Mouse (Mus musculus): ENCODE data around the gene Tex9.

The Tex9 gene

DNA sequence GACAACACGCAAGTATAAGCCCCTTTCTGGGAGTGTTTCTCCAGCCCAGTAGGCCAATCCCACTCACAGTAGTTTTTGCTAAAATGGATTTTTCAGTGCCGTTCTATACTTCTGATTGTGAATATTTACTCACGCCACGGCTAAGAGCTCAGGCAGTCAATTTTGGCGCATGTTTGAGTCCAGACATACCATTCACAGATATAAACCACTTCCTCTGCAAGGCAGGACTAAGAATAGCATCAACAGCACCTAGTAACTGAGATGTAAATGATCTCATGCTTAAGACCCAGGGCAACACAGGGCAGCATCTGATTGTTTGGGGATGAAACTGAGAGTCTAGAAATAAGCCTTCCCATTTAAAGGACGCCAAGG is at the start of gene Tex9:
Gene Tex9 (minus strand): TSS at position 19 of the 372 bp plus-strand sequence.
- DNase-seq = no peak

DNA sequence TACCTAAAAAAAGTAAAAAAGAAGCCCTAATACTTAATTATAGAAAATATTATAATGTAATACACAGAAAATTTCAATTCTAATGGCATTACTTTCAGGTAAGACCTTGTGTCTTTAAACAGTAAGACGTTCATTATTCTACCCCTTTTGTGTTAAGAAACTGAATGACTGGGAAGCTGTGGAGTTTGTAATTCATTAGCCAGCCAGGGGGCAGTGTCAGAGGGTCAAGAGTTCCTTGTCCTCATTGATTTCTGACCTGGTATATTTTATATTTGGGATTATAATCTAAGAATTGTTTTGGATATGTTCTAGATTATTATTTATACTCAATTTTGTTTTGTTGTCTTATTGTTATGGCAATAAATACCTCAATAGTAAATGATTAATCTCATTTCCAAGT is 45.1 kb upstream of the Tex9 start:
- DNase-seq = no peak

DNA sequence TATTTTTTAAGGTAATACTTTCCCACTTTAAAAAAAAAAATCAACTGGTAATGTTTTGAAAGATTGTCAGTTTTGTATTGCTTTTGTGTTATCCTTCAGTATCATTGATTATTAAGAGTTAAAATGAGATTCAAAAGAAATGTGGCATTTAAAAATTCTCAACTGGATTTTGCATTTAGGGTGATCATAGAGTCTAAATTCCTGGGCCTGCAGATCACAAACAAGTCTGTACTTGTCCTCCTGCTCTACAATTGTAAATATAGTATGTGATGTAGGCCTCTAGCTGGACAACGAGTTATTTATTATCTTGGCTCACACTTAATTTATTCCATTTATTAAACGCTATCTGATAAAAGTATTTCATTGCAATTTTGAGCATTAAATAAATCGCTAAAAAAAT is 43.4 kb upstream of the Tex9 start:
- no peak for DNase-seq

DNA sequence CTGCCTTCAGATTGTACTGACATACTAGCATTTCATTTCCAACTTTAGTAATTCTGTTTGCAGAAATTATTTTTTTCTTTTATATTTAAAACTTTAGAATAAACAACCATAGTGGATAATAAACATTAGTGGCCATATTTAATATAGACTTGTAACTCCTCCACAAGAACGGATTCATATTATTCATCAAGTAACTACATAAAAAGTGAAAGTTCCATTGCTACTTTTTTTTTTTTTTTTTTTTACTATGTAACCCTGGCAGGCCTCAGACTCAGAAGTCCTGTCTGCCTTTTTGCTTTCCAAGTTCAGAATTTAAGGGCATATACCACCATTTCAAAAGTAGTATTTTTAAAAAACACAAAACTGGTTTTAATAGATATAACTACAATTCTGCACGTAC is 43.0 kb upstream of the Tex9 start:
- DNase-seq = no peak

DNA sequence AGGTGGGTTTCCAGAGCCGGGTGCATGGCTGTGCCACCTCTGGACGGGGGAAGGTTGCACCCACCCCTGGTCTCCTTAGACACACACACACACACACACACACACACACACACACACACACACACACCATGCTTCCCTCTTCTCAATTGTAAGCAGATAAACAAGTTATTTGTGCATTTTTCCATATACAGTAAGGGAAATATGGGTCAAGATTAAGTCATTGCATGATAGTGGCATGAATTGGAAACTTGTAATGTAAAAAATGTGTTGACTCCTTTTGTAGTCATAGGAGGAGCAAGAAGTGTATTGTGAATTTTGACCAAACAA is 41.0 kb upstream of the Tex9 start:
- no peak for DNase-seq

DNA sequence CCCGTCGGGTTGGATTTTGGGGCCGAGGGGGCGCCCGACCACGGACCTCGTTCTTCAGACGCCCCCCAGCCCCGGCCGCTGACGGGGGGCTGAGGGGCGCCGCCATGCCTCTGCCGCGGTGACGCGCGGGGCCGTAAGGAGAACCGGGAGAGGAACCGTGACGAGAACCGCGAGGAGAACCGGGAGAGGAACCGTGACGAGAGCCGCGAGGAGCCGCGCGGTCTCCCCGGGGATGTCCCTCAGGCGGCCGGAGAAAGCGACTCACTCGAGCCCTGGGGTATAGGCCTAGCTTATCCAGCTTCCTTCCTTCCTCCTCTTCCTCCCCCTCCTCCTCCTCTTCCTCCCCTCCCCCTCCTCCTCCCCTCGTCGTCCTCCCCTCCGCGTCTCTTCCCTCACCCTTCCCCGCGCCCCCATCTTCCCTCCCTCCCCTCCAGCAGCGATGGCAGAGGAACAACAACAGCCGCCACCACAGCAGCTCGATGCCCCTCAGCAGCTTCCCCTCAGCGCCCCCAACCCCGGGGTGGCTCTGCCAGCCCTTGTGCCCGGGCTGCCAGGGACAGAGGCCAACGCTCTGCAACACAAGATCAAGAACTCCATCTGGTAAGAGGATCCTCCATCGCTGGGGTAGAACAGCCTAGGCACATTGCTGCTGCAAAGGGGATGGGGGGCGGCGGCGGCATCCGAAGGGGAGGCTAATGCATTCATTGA is 40.5 kb upstream of the Tex9 start:
- peak; percentile 43 for DNase-seq

DNA sequence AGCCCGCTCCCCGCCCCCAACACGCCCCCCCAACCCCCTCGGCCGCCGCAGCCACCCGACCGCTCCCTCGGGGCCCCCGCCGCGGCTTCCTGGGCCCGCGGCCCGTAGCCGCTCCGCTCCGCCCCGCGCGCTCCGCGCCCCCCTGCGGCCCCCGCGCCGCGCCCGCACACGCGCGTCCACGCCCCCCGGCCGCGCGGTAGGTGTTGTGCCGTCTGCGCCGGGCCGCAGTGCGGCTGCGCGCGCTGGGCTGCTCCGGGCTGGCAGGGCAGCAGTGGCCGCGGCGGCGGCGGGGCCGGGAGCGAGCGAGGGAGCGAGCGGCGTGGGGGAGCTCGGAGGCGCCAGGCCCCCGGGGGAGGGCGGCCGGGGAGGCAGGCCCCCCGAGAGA is 40.0 kb upstream of the Tex9 start, which contains the start of gene Rfx7:
Gene Rfx7 (plus strand): TSS at position 245 of the 385 bp plus-strand sequence.
- DNase-seq = peak; percentile 77

DNA sequence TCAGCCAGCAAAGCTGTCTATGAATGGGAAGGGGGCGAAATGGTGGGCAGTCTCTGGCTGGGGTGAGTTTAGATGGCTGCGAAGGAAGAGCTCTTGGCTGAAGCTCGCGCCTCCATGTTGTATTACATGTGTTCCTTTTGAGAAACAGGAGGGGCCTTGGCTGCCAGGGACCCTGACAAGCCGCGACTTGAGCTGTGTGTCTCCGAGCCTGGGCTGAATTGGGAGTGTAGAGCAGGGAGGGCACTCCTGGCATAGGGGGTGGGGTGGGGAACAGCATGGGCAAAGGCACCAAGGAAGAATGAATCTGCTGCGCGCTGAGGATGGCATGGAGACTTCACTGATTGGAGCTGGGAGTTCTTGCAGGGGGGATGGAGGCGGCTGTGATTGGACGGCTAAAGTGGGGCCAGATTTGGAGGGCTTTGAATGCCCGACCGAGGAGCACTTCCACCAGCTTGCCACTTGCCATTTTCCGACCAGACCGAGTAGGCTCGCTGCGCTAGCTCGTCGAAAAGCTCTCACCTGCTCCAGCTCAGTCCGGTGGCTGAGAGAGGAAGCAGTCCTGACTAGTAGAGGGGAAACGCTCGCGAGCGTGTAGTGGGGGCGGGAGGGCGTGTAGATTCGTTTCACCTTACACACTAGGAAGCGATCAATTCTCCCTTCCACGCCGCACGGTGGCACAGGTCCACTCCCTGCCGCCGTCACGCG is 39.4 kb upstream of the Tex9 start:
- DNase-seq = peak; percentile 64

DNA sequence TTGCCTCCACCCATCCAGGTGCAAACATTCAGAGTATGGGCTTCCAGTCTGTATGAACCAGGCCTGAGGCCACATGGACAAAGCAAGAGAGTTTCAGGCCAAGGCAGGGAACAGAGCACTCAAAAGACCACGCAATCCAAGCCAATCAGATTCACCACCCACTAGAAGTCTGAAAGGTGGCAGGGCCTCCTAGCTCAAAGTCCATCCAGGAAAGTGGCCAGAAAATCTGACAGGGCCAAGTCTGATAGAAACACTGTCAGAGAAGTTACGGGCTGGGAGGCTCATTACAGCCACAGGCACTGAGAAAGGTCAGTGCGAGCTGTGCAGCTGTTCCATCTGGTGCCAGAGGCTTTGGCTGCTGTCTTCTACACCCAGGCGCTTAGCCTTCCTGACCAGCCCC is 38.8 kb upstream of the Tex9 start:
- DNase-seq = peak; percentile 12

DNA sequence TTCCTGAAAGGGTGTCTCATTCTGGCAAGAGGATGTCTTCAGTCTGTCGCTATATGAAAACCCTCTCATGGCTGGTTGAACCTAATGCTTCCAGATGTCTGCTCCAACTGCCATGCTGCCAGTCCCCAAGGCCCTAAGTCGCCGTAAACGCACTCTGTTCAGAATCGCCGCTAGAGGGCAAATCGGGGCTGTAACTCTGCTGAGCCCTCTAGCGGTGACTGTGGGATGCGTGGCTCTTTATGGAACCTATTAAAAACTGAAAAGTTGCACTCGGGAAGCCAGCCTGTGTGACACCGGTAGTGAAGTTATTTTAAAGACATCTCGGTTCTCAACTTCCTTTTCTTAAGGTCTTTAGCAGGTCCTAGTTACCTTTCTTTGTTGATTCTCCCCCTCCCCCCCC is 38.2 kb upstream of the Tex9 start:
- DNase-seq = peak; percentile 90

DNA sequence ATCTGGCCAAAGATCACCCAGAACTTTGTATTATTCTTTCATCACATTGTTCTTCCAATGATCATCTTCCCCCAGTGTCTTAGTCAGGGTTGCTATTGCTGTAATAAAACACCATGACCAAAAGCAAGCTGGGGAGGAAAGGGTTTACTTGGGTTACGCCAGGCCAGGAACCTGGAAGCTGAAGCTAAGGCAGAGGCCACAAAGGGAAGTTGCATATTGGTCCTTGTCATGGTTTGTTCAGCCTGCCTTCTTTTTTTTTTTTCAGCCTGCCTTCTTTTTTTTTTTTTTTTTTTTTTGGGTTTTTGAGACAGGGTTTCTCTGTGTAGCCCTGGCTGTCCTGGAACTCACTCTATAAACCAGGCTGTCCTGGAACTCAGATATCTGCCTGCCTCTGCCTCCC is 34.1 kb upstream of the Tex9 start:
- no peak for DNase-seq

DNA sequence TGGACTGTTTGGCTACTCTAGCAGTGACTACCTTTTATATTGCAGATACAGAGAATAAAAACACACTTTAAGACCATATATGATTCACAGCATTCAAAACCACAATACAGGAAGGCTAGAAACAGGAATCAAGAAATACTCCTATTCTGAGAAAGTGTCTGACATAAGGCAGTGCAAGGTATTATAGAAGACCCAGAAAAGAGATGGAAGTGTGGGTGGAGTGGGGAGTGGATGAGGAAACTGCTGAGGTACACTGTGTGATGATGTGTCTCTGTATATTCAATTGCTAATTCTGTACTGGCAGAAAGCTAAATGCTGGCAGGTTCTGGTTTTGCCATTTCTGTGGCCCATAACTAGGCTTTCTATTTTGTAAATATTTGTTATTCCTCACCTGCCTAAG is 28.8 kb upstream of the Tex9 start:
- no peak for DNase-seq

DNA sequence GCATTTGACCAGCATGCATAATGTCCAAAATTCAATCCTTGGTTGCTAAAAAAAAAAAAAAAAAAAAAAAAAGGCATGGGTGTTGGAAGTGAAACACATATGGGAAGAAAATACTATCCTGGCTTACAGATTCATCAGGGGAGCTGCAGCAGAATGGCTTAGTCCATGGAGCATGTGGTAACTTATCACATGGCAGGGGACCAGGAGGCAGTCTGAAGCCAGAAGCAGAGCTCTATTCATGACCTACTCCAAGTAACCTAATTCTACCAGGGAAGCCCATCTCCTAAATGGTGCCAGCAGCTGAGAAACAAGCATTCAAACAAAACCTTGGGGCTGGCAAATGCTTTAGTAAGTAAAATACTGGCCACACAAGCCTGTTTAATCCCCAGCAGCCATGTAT is 27.2 kb upstream of the Tex9 start:
- DNase-seq = no peak

DNA sequence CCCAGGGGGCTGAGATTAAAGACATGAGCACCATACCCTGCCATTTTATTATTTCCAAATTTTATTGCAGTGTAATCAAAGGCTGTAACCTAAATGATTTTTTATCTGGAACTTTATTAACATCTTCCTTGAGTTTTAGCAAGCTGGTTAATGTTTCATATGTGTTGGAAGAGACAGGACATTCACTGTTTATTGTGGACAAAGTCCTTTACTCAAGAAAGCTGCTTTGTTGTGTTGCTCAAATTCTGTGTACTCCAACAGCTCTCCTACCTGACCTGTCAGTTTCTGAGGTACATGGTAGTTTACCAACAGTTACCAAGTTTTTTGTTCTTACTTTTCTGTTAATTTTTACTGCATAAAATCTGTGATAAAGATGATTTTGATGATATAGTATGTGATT is 23.4 kb upstream of the Tex9 start:
- DNase-seq = no peak

DNA sequence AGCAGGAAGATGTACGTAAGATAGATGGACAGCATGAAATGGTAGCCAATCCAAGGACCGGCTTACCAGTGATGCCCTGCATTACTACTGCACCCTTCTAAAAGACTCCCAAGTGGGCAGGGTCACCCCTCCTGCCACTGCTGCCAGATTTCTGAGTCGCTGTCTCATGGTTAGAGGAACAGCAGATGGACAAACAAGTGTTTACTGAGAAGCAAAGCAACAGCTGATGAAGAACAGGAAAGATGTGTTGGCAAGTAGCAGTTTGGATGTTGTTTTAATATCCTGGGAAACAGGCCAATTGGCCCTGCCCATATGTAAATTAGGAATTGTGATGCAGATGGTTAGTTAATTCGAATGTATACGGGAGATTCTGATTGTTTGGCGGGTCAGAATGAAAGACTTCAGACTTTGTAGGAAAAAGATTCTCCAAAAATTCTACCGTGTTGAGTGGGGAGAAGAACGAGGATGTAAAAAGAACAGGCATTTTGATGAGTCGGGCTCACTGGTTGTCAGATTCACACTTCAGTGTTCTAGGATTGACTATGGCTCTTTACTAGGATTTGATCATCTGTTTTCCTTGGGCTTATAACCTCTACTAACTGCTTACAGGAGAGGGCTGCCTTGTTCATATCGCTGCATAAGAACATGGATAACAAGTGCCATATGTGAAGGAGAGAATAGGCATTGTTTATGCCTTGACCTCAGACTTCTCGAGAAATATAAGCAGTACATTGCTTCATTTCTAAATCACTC is 20.4 kb upstream of the Tex9 start:
- DNase-seq = no peak

DNA sequence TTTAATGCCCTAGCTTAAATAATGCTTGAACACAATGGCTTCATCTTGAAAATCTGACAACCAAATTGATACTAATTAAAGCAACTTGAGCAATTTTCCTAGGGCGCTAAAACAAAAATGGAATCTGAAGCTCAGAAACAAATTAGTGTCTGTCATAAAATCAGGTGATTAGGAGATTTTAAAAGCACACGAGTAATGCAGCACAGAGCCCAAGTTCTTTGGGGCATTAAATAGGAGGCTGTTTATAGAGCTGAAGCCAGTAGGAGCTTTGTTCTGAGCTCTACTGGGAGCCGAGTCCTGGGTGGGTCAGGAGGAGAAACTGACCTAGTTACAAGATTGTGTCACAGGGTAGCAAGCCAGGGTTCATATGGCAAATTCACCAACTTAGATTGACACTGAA is 5.2 kb upstream of the Tex9 start:
- no peak for DNase-seq

DNA sequence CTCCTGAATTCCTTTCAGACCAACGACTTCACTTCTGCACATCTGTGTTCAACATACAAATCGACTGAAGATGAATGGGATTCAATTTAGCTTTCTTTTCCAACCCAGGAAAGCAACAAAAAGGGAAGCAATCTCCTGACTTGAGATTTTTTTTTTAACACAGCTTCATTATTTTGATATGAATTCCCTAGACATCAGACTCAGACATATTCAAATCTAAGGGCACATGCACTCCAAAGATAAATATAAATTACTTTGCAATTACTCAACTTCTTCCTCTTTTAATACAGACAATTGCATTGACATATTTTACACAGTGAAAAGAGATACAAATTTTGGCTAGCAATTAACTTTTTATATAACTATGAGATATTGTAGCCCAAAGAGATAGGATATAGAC is 4.7 kb upstream of the Tex9 start:
- no peak for DNase-seq

DNA sequence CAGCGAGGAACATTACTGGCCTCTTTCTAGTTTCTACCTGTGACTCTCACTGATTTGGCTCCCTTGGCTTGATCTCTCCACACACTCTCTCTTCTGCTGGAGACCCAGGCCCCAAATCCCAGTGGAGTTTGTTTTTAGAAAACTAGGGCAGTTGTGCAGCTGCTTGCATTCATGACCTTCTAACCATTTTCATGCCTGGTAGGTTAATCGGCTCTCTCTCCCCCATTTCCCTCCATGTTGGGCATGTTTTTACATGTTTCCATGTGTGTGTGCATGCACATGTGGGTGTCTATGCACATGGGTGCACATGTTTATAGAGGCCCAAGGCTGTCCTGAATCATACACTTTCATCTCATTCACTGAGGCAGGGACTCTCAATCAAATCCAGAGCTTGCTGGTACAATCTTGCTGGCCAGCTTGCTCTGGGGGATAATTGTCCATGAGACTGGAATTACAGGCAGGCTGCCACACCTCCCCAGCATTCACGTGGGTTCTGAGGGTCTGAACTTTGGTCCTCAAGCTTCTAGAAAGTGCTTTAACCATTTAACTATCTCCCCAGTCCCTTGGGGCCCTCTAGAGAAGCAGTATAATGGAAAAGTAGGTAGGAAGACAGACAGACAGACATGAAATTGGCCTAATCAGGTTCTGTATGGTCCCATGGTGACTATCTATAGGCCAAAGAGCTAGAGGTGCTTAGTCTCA is 2.1 kb upstream of the Tex9 start:
- DNase-seq = no peak

DNA sequence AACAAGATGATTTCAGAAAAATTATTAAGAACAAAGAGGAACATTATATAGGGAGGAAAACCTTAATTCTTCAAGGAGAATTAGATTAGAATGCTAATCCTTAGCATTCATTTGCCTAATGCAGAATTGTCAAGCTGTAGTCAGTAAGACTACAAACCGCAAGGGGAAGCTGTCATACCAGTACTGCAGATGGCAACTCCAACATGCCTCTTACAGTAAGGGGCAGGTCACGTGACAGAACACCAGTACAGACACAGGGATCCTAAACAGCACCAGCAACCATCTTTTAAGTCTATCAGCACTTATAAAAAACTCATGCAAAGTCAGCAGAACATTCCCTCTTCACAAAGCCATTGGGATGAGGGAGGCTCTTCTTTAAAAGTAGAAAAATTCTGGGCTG is 1.5 kb upstream of the Tex9 start:
- DNase-seq = no peak

DNA sequence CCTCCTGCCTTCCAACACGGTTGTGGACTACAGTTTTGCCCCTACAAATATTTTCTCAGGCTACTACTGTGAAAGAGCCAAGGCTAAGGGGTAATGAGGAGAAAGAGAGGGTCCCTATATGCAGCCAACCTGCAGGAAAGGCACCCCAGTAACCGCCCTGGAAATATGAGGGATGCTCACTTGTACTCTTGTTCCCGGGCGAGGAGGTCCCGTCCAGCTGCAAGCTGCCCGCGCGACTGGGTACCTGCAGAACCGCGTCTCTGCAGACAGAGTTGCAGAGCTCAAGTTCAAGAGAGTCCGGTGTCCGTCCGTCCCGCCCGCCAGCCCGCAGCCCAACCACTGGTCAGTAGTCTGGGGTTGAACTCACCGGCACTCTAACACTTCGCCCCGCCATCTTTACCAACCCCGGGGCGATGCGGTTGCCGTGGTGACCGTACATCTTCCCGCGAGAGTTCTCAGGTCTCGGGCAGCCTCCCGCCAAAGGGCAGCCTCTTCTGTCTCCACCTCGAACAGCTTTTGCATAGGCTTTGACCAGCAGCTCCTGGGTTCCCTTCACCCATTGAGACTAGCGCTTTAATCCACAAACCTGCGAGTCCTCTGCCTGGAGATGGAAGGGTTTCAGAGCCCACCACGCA is 336 bp downstream of the Tex9 start:
- DNase-seq = peak; percentile 91

DNA sequence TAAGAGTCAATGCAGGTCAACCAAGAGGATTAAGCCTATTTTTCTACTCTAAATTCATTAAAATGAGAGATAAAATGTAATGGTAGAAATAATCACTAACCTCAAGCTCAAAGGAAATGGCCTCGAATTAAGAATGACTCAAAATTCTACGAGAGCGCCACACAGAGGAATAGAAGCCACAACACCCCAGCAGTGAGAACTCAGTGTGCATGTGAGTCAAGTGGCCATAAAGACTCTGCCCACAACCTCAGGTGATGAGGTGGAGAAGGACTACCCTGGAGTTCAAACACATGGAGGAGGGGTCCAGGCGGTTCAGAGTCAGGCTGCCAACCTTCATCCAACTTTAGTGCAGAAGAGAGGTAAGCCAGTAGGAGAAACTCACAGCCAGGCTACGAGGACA is 2.9 kb downstream of the Tex9 start:
- no peak for DNase-seq

DNA sequence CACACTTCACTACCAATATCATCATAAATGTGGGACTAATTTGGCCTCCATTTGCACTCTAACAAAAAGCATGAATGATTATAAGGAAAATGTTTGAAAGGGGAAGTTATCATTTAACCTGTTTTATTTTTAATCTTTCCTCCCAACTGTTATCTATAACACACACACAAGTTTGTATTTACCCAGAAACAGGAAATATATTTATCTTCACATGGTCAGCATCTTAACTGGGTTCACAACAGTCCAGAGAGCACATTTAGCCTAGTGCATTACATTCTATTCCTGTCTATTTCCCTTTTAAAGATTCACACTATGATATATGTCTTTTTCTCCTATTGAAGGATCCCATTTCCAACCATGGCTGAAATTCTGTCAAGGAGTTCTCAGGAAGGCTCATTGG is 3.5 kb downstream of the Tex9 start:
- DNase-seq = no peak

DNA sequence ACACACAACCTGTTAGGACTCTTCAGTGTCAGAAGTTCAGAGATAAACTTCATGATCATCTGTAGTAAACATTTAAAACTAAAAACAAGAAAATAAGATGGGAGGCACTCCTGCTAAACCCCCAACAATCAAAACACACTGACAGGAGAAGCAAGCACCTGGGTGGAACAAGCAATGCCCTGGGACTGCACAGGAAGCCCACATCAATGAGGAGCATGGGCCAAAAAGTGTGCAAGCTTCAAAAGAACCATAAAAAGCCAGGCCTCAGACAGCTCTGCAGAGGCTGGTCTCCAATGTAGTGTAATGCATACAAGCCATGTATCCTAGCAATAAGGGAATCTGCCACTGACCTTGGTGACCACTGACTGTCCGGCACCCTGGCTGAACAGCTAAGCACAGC is 12.7 kb downstream of the Tex9 start:
- DNase-seq = no peak
